In the genomic region with DNA sequence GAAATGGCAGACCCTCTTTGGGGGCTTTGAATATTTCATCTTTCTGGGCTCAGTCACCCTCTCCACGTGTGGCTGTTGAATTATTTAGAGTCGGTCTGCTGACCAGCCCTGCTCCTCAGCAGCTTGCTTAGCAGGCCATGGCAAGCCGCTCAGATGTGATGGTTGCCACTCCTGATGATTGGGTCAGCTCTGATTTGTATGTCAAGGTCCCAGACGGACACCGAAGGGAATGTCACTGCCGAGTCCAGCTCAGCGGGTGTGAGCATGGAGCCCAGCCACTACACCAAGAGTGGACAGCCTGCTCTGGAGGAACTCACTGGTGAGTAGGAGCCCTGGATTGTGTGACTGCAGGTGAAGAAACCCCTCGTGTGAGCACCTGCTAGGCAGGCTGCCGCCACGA, we compare ENCODE assay signal across 7 mouse cellular contexts.
"Had no signal": no experiment of that assay in that cellular context is flagged by ENCODE, and none has a peak within 500 bp of the region (broad histone marks: within the 10 kb centered on the region; RNA-seq: fewer than 3 reads in every experiment).

No protein-coding gene starts in this region.

- ATAC-seq: lung, postnatal 0 days had no signal

- H3K27ac ChIP-seq: limb, embryonic 10.5 days had no signal

- H3K36me3 ChIP-seq: limb, embryonic 10.5 days had no signal

- H3K4me3 ChIP-seq: layer of hippocampus, adult 2 months; limb, embryonic 10.5 days had no signal

- H3K9me3 ChIP-seq: limb, embryonic 10.5 days had no signal

- DNase-seq: lung, adult 2 months; lung, postnatal 36 days; right cerebral cortex, postnatal 25 days; thymus, postnatal 36 days had no signal
